Mouse (Mus musculus) kidney, adult 18-20 months (tissue): ENCODE measurements around the gene Palld.
A peak's percentile ranks its signal among the peaks of the same experiment; 100 is the strongest.

ENCODE experiments used
- DNase-seq: peaks from one replicate; pipeline ENCODE4 v3.0.0; 2021

The Palld gene

GRCm38 (mm10) chr8:61902521-61902920 lies at the start of gene Palld:
Gene Palld (minus strand): TSS chr8:61902690.
- no peak for DNase-seq

GRCm38 (mm10) chr8:61937576-61937975 lies 35.1 kb upstream of the Palld start:
- DNase-seq: no peak

- DNase-seq: no peak
Observed at GRCm38 (mm10) chr8:61933243-61933642, 30.8 kb upstream of the Palld start.

- DNase-seq: peak; percentile 62
Observed at GRCm38 (mm10) chr8:61927777-61928494, 25.4 kb upstream of the Palld start, which contains the start of gene Ddx60. Gene Ddx60 (plus strand): TSS chr8:61928087.

- DNase-seq: no peak
Observed at GRCm38 (mm10) chr8:61924518-61924917, 22.0 kb upstream of the Palld start.

- no peak for DNase-seq
Observed at GRCm38 (mm10) chr8:61921454-61922054, 19.1 kb upstream of the Palld start.

GRCm38 (mm10) chr8:61920389-61920788 lies 17.9 kb upstream of the Palld start:
- DNase-seq: no peak

- no peak for DNase-seq
Observed at GRCm38 (mm10) chr8:61919145-61919788, 16.8 kb upstream of the Palld start.

GRCm38 (mm10) chr8:61917287-61917686 lies 14.8 kb upstream of the Palld start:
- DNase-seq: no peak

GRCm38 (mm10) chr8:61913957-61914356 lies 11.5 kb upstream of the Palld start:
- no peak for DNase-seq

GRCm38 (mm10) chr8:61912817-61913216 lies 10.3 kb upstream of the Palld start:
- DNase-seq: no peak

GRCm38 (mm10) chr8:61909313-61909712 lies 6.8 kb upstream of the Palld start:
- DNase-seq: no peak

- no peak for DNase-seq
Observed at GRCm38 (mm10) chr8:61908303-61909215, 6.1 kb upstream of the Palld start.

- DNase-seq: no peak
Observed at GRCm38 (mm10) chr8:61901028-61901717, 1.3 kb downstream of the Palld start.

- DNase-seq: no peak
Observed at GRCm38 (mm10) chr8:61897402-61897801, 5.1 kb downstream of the Palld start.

GRCm38 (mm10) chr8:61896742-61897141 lies 5.7 kb downstream of the Palld start:
- no peak for DNase-seq

- peak; percentile 42 for DNase-seq
Observed at GRCm38 (mm10) chr8:61894062-61894461, 8.4 kb downstream of the Palld start.

GRCm38 (mm10) chr8:61877607-61878006 lies 24.9 kb downstream of the Palld start:
- DNase-seq: no peak

GRCm38 (mm10) chr8:61875290-61875689 lies 27.2 kb downstream of the Palld start:
- DNase-seq: no peak

GRCm38 (mm10) chr8:61873994-61874393 lies 28.5 kb downstream of the Palld start:
- DNase-seq: no peak

GRCm38 (mm10) chr8:61868481-61868880 lies 34.0 kb downstream of the Palld start:
- no peak for DNase-seq

GRCm38 (mm10) chr8:61866920-61867319 lies 35.6 kb downstream of the Palld start:
- DNase-seq: no peak
